Mouse (Mus musculus) heart, adult 18-20 months (tissue): Measurements from ENCODE around the gene Wdr11. TPM values are rescaled to one million over a fixed set of nuclear protein-coding genes. Genes with fewer than 3 reads are reported as not detected.

Experiments used
- DNase-seq, 2 experiments: peaks; one replicate each; pipeline ENCODE4 v3.0.0; 2021 to 2022; ENCODE audit warnings: mixed read lengths in 1 of 2
- total RNA-seq, 2 experiments: library from RNA; stranded (reverse); gene quantifications; 2 replicates each; pipeline ENCODE4 v1.2.3; 2021

The Wdr11 gene
- total RNA-seq, 2 experiments from 2014 or later: 20.8 to 22.0 TPM

GRCm38 (mm10) chr7:129652901-129653460, 61.3 kb downstream of the Wdr11 start:
- DNase-seq: no peak

GRCm38 (mm10) chr7:129653791-129654271, 62.2 kb downstream of the Wdr11 start:
- peak; percentile 33 to 86 for DNase-seq

- no peak for DNase-seq
These were observed 63.3 kb downstream of the Wdr11 start for GRCm38 (mm10) chr7:129654923-129655322.

GRCm38 (mm10) chr7:129655604-129656226, 64.1 kb downstream of the Wdr11 start:
- no peak for DNase-seq

- DNase-seq: no peak
These were observed 66.2 kb downstream of the Wdr11 start for GRCm38 (mm10) chr7:129657867-129658266.

GRCm38 (mm10) chr7:129659755-129660154, 68.1 kb downstream of the Wdr11 start:
- no peak for DNase-seq

- DNase-seq: no peak
These were observed 68.9 kb downstream of the Wdr11 start for GRCm38 (mm10) chr7:129660546-129660945.

- peak in 1 of 2 experiments; percentile 17 for DNase-seq
These were observed 70.6 kb downstream of the Wdr11 start for GRCm38 (mm10) chr7:129662051-129662789.

GRCm38 (mm10) chr7:129663781-129664505, 72.3 kb downstream of the Wdr11 start:
- no peak for DNase-seq

- DNase-seq: no peak
These were observed 73.7 kb downstream of the Wdr11 start for GRCm38 (mm10) chr7:129665411-129665810.

- DNase-seq: no peak
These were observed 74.3 kb downstream of the Wdr11 start for GRCm38 (mm10) chr7:129665921-129666320.

GRCm38 (mm10) chr7:129666526-129666925, 74.9 kb downstream of the Wdr11 start:
- no peak for DNase-seq

- no peak for DNase-seq
These were observed 78.6 kb downstream of the Wdr11 start for GRCm38 (mm10) chr7:129670280-129670679.

GRCm38 (mm10) chr7:129671675-129672651, 80.3 kb downstream of the Wdr11 start:
- no peak for DNase-seq

GRCm38 (mm10) chr7:129673776-129674175, 82.1 kb downstream of the Wdr11 start:
- no peak for DNase-seq

GRCm38 (mm10) chr7:129674558-129674957, 82.9 kb downstream of the Wdr11 start:
- no peak for DNase-seq

- no peak for DNase-seq
These were observed 84.2 kb downstream of the Wdr11 start for GRCm38 (mm10) chr7:129675852-129676251.

- DNase-seq: no peak
These were observed 85.5 kb downstream of the Wdr11 start for GRCm38 (mm10) chr7:129677141-129677540.

GRCm38 (mm10) chr7:129678431-129678830, 86.8 kb downstream of the Wdr11 start:
- DNase-seq: no peak

GRCm38 (mm10) chr7:129678972-129679371, 87.3 kb downstream of the Wdr11 start:
- no peak for DNase-seq

GRCm38 (mm10) chr7:129680534-129681210, 89.0 kb downstream of the Wdr11 start:
- peak; percentile 8 to 16 for DNase-seq
